Mouse (Mus musculus) neutrophil, adult 5-6 weeks (primary cell): ENCODE data around the gene Gfod1. TPM values are rescaled to one million over a fixed set of nuclear protein-coding genes. Genes with fewer than 3 reads are reported as not detected.

Source experiments
- total RNA-seq: library from RNA; stranded (forward); fragments of 200-1000 nt; gene quantifications from 2 replicates; pipeline ENCODE4 v1.2.3, GENCODE M21; 2017

Gfod1 gene
- total RNA-seq, 1 experiment from 2014 or later, result 18.5 TPM

Other genes starting within 250 kb of the Gfod1 start
- gene Tbc1d7, start 132.7 kb downstream of the Gfod1 start, total RNA-seq, result 6.8 and 7.1 TPM in 2 replicates
- gene Sirt5, start 61.3 kb upstream of the Gfod1 start, total RNA-seq, result 5.5 and 6.6 TPM in 2 replicates
- 175 and 176 TPM in 2 replicates for gene Nol7, start 94.2 kb upstream of the Gfod1 start, total RNA-seq
- 94.4 and 100 TPM in 2 replicates for gene Ranbp9, start 177.1 kb upstream of the Gfod1 start, total RNA-seq